23 mouse cellular contexts compared by ENCODE assay signal in the genomic region with DNA sequence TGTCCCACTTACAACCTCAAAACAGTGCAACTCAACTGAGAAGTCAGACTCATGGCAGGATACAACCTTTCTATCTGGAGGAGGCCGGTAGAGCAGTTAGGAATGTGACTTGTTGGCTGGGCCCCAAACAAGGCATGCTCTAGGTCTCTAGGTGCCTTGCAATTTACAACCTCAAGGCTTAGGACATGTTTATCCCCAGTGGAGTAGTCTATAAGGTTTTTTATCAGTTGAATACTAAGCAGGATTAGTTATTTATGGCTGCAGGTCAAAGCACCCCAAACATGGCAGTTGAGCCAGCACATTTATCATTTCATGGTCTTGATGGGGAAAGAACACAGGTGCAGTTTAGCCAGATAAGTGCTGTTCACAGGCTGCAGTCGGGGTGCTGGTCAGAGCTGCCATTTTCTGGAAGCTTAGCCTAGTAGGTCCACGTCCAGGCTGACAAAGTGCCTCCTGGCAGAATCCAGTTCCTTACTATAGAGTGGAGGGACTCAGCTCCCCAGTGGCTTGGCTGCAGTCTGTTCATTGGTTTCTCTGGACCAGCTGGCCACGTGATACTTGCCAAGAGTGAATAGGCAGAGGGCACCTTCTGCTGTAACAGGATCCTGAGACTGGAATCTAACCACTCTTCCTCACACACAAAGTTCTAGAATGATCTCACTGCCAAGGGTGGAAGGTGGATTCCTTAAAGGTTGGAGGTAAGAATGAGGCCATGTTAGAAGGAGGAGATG.
DNase-seq lines count a peak whose midpoint lies in the region; ATAC-seq and TF ChIP-seq lines count a peak whose summit lies in the region.
"Had no signal": no experiment of that assay in that cellular context is flagged by ENCODE, and none has a peak within 500 bp of the region (broad histone marks: within the 10 kb centered on the region; RNA-seq: fewer than 3 reads in every experiment).

No protein-coding gene starts in this region.

- no peak for TF ChIP-seq POLR2A in brain, embryonic 14.5 days (IDR thresholded peaks at IDR 0.05; ENCODE audit: borderline replicate concordance, extremely low read depth, insufficient read depth, insufficient read length, poor library complexity, severe bottlenecking)

- no peaks in the 10 kb centered on the region for H3K9me3 ChIP-seq in intestine, embryonic 15.5 days
- no peaks in the 10 kb centered on the region for H3K9me3 ChIP-seq in intestine, postnatal 0 days (ENCODE audit: control insufficient read depth)
- H3K9me3 ChIP-seq: embryonic facial prominence, embryonic 10.5 days; heart, embryonic 12.5 days; hindbrain, embryonic 10.5 days; limb, embryonic 15.5 days had no signal

- H3K4me2 ChIP-seq in intestine, embryonic 15.5 days (replicated peaks): no peak overlapping the region
- no peak overlapping the region for H3K4me2 ChIP-seq in intestine, postnatal 0 days (replicated peaks; ENCODE audit: low read depth)
- H3K4me2 ChIP-seq: heart, embryonic 12.5 days; limb, embryonic 15.5 days; lung, embryonic 14.5 days had no signal

- H3K4me3 ChIP-seq in intestine, embryonic 15.5 days (replicated peaks): no peak overlapping the region
- H3K4me3 ChIP-seq in intestine, postnatal 0 days (ENCODE audit: low read depth, low read length): no peak overlapping the region
- no peak overlapping the region for H3K4me3 ChIP-seq in left cerebral cortex, adult 2 months
- H3K4me3 ChIP-seq: embryonic facial prominence, embryonic 10.5 days; heart, embryonic 12.5 days; hindbrain, embryonic 10.5 days; limb, embryonic 15.5 days had no signal

- no peak for TF ChIP-seq CTCF in intestine, postnatal 0 days (IDR thresholded peaks at IDR 0.05; ENCODE audit: low read depth)
- no peak for TF ChIP-seq CTCF in left cerebral cortex, adult 2 months (IDR thresholded peaks at IDR 0.05)
- no peak for TF ChIP-seq CTCF in brain, embryonic 14.5 days (IDR thresholded peaks at IDR 0.05; ENCODE audit: borderline replicate concordance, extremely low read depth, insufficient read depth, insufficient read length)

- 51% methylated on average over 4 of the region's 4 CpGs for WGBS in intestine, embryonic 15.5 days
- WGBS in intestine, postnatal 0 days: 48% methylated on average over 4 of the region's 4 CpGs

- H3K27ac ChIP-seq in intestine, embryonic 15.5 days: no peak overlapping the region
- H3K27ac ChIP-seq in intestine, postnatal 0 days (ENCODE audit: low read depth, low read length): no peak overlapping the region
- no peak overlapping the region for H3K27ac ChIP-seq in left cerebral cortex, adult 2 months
- H3K27ac ChIP-seq: embryonic facial prominence, embryonic 10.5 days; hindbrain, embryonic 10.5 days; limb, embryonic 15.5 days; liver, embryonic 14.5 days had no signal

- peak; percentile 72 to 83 for DNase-seq in cerebellum, postnatal 10 days
- DNase-seq in cerebellum, adult 18-20 months: no peak
- DNase-seq in left cerebral cortex, postnatal 4 days: peak; percentile 45
- DNase-seq in left cerebral cortex, adult 2 months (ENCODE audit: extremely low spot score in 1 of 2, low spot score in 2 of 2): no peak
- peak; percentile 39 for DNase-seq in brain, embryonic 14.5 days (ENCODE audit: low read depth)
- no peak for DNase-seq in gastrocnemius, adult 18-20 months (ENCODE audit: low spot score)
- DNase-seq: adrenal gland, postnatal 25 days; cerebellum, adult 11 months; forebrain, postnatal 0 days; gastrocnemius, postnatal 25 days; heart, adult 18-20 months; heart, postnatal 10 days; layer of hippocampus, adult 9-11 months; lung, embryonic 14.5 days; thymus, postnatal 25 days had no signal

- no peaks in the 10 kb centered on the region for H3K36me3 ChIP-seq in intestine, embryonic 15.5 days
- no peaks in the 10 kb centered on the region for H3K36me3 ChIP-seq in intestine, postnatal 0 days (ENCODE audit: control insufficient read depth, insufficient read depth)
- H3K36me3 ChIP-seq: embryonic facial prominence, embryonic 10.5 days; heart, embryonic 12.5 days; hindbrain, embryonic 10.5 days; limb, embryonic 15.5 days had no signal

- peak; percentile 67 for ATAC-seq in intestine, embryonic 15.5 days
- ATAC-seq in intestine, postnatal 0 days: no peak
- ATAC-seq: forebrain, postnatal 0 days; inflammation-experienced regulatory T-cells, adult 6 months had no signal

- H3K4me1 ChIP-seq in intestine, embryonic 15.5 days (replicated peaks): no peaks in the 10 kb centered on the region
- no peaks in the 10 kb centered on the region for H3K4me1 ChIP-seq in intestine, postnatal 0 days (replicated peaks; ENCODE audit: control insufficient read depth, insufficient read depth, low read length)
- H3K4me1 ChIP-seq: limb, embryonic 15.5 days had no signal

- H3K9ac ChIP-seq in intestine, embryonic 15.5 days: no peak overlapping the region
- H3K9ac ChIP-seq in intestine, postnatal 0 days (ENCODE audit: low read depth, low read length): no peak overlapping the region
- H3K9ac ChIP-seq: forebrain, postnatal 0 days; heart, embryonic 12.5 days; limb, embryonic 15.5 days; liver, embryonic 14.5 days; lung, embryonic 14.5 days had no signal

- no peaks in the 10 kb centered on the region for H3K27me3 ChIP-seq in intestine, embryonic 15.5 days (replicated peaks)
- no peaks in the 10 kb centered on the region for H3K27me3 ChIP-seq in intestine, postnatal 0 days (replicated peaks; ENCODE audit: control insufficient read depth, insufficient read depth, low read length)
- H3K27me3 ChIP-seq: heart, embryonic 12.5 days; limb, embryonic 15.5 days had no signal

- intact Hi-C loops in left cerebral cortex, postnatal 4 days (cut with DNase I): no loop called here
- intact Hi-C loops in left cerebral cortex, adult 2 months (cut with DNase I): no loop called here

Comparison
In these comparisons a context has a peak if more than half of its experiments do, and no peak if none do; other contexts are left out.
1. DNase-seq: peak in cerebellum, postnatal 10 days (2 of 2), left cerebral cortex, postnatal 4 days (single experiment) and brain, embryonic 14.5 days (single experiment); none in cerebellum, adult 18-20 months (0 of 2), left cerebral cortex, adult 2 months (0 of 2) and gastrocnemius, adult 18-20 months (single experiment).